Mouse (Mus musculus): ENCODE measurements at regions not wholly inside any gene's neighbourhood (a gene's known extent, or its start where the extent isn't known, plus 50 kb on each side); places are given as distances from the start of the nearest gene placed in this dataset.

DNA sequence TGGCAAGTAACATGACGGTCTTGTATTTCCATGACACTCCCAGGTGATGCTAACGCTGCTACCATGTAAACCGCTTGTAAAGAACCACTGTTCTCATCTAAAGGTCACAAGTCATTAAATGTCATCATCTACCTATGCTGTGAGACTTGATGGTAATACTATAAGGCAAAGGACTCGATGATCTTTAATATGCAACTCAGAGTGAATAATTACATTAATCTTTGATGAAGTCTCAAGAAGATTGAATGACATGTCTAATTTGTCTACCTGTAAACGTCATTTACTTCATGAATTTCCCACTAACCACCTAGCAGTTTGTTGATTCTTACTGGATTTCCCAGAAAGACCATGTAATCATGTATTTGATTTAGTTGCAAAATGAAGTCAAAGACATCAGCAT is 143.5 kb upstream of the Cblb start:
- Histone ChIP-seq H3K4me3 (ENCODE audit: low read depth, low read length) (no peak overlapping the region), H3K9me3 (ENCODE audit: control insufficient read depth) (no peaks in the 10 kb centered on the region), H3K4me2 (replicated peaks; ENCODE audit: low read depth) (no peak overlapping the region), H3K27me3 (replicated peaks; ENCODE audit: control insufficient read depth, insufficient read depth, low read length) (no peaks in the 10 kb centered on the region), H3K36me3 (ENCODE audit: control insufficient read depth, insufficient read depth) (no peaks in the 10 kb centered on the region), H3K27ac (ENCODE audit: low read depth, low read length) (no peak overlapping the region), H3K9ac (ENCODE audit: low read depth, low read length) (no peak overlapping the region), H3K4me1 (replicated peaks; ENCODE audit: control insufficient read depth, insufficient read depth, low read length) (no peaks in the 10 kb centered on the region)
- no peak for TF ChIP-seq CTCF (IDR thresholded peaks at IDR 0.05; ENCODE audit: low read depth)
- WGBS, result 85% methylated on average over 5 of the region's 5 CpGs
- no peak for ATAC-seq

DNA sequence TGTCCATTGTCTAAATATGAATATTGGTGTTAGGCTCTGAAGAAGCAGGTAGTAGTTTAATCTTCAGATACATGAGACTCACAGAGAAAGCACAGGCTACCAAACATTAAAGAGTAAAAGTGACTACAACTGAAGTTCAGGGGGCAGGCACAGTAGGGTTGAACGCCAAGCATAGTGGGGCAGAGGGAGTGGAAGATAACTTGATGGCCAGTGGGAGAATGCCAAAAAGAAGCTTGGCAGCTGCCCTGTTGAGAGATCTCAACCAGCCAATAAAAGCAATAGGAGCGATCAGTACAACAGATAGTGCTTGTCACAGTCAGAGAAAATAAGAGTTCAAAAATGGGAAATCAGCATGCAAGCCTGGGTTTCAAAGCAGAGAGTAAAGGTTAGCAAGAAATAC is 125.4 kb upstream of the Cblb start:
- Histone ChIP-seq H3K27ac (ENCODE audit: low read depth, low read length) (no peak overlapping the region), H3K9me3 (ENCODE audit: control insufficient read depth) (no peaks in the 10 kb centered on the region), H3K36me3 (ENCODE audit: control insufficient read depth, insufficient read depth) (no peaks in the 10 kb centered on the region), H3K4me2 (replicated peaks; ENCODE audit: low read depth) (no peak overlapping the region), H3K4me1 (replicated peaks; ENCODE audit: control insufficient read depth, insufficient read depth, low read length) (no peaks in the 10 kb centered on the region), H3K27me3 (replicated peaks; ENCODE audit: control insufficient read depth, insufficient read depth, low read length) (no peaks in the 10 kb centered on the region), H3K9ac (ENCODE audit: low read depth, low read length) (no peak overlapping the region), H3K4me3 (ENCODE audit: low read depth, low read length) (no peak overlapping the region)
- 84% methylated on average over 2 of the region's 2 CpGs for WGBS
- no peak for ATAC-seq
- TF ChIP-seq CTCF (IDR thresholded peaks at IDR 0.05; ENCODE audit: low read depth), result no peak

DNA sequence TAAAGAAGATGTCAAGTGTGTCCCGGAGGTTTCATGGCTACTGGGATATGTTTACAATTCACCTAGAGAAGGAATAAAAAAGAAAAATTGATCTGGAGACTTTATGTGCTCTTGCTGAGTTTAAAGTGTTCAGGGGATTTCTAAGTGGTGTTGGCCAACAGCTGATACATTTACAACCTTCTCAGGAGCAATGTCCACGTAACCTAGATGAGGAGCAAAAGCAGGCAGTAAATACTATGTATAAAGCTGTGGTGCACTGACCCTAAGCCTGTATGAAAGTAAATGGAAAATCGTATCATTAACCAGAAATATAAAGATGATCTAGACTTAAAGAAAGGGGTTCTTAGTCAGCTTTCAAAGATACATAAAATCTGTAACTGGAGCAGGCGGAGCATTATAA is 124.3 kb upstream of the Cblb start:
- Histone ChIP-seq H3K4me3 (ENCODE audit: low read depth, low read length) (no peak overlapping the region), H3K27ac (ENCODE audit: low read depth, low read length) (no peak overlapping the region), H3K9me3 (ENCODE audit: control insufficient read depth) (no peaks in the 10 kb centered on the region), H3K4me2 (replicated peaks; ENCODE audit: low read depth) (no peak overlapping the region), H3K9ac (ENCODE audit: low read depth, low read length) (no peak overlapping the region), H3K4me1 (replicated peaks; ENCODE audit: control insufficient read depth, insufficient read depth, low read length) (no peaks in the 10 kb centered on the region), H3K27me3 (replicated peaks; ENCODE audit: control insufficient read depth, insufficient read depth, low read length) (no peaks in the 10 kb centered on the region), H3K36me3 (ENCODE audit: control insufficient read depth, insufficient read depth) (no peaks in the 10 kb centered on the region)
- WGBS, result 60% methylated on average over 4 of the region's 4 CpGs
- no peak for TF ChIP-seq CTCF (IDR thresholded peaks at IDR 0.05; ENCODE audit: low read depth)
- peak; percentile 74 for ATAC-seq

DNA sequence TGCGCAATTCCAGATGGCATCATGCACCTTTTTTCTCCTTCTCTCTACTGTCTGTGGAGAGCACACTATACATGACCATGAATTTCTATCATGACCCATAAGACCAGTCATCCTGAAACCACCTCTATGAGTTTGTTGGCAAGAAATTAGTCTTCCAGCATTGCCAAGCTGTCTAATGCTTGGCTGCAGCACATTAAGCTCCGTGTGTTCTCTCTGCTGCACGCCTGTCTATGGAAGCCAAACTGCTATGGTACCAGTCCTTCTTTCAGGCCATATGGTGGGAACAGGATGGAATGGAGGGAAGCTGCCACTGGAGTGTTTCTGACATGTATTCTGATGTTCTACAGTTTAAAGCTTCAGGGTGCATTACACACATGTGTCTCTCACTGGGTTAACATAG is 121.0 kb upstream of the Cblb start:
- H3K4me2 ChIP-seq (replicated peaks; ENCODE audit: low read depth), result no peak overlapping the region
- no peaks in the 10 kb centered on the region for H3K9me3 ChIP-seq (ENCODE audit: control insufficient read depth)
- TF ChIP-seq CTCF (IDR thresholded peaks at IDR 0.05; ENCODE audit: low read depth), result no peak
- WGBS, result 88% methylated on average over 3 of the region's 3 CpGs
- no peak overlapping the region for H3K4me3 ChIP-seq (ENCODE audit: low read depth, low read length)
- no peak for ATAC-seq
- no peaks in the 10 kb centered on the region for H3K4me1 ChIP-seq (replicated peaks; ENCODE audit: control insufficient read depth, insufficient read depth, low read length)
- no peak overlapping the region for H3K9ac ChIP-seq (ENCODE audit: low read depth, low read length)
- no peaks in the 10 kb centered on the region for H3K27me3 ChIP-seq (replicated peaks; ENCODE audit: control insufficient read depth, insufficient read depth, low read length)
- H3K36me3 ChIP-seq (ENCODE audit: control insufficient read depth, insufficient read depth), result no peaks in the 10 kb centered on the region
- H3K27ac ChIP-seq (ENCODE audit: low read depth, low read length), result no peak overlapping the region

DNA sequence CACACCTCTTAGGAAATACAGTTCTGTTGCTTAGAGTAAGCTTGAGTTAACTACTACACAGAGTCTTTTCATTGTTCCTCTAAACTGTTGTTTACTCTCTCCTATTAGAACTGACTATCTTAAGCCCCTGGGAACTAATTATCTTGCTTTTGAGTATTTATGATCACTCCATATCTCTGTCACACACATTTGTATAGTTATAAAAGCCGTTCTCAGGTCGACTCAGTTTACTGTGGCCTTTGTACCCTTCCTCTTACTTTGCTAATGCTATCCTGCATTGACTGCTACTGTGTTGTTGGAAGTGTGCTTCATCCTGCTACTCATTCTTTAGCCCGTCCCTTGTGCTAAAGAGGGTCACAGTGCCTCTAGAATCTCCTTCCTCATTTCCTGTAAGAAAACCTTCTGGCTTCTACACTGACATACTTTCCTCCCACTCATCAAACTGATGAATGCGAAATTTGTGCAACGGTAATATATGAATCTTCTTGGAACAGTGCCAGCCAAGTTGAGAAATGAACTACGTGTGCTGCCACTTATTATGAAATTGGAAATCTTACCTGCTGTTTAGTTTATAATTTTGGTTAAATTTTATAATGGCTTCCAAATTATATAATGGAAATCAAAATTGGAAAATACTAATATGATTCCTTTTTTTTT is 119.8 kb upstream of the Cblb start:
- Histone ChIP-seq H3K27me3 (replicated peaks; ENCODE audit: control insufficient read depth, insufficient read depth, low read length) (no peaks in the 10 kb centered on the region), H3K4me1 (replicated peaks; ENCODE audit: control insufficient read depth, insufficient read depth, low read length) (no peaks in the 10 kb centered on the region), H3K4me3 (ENCODE audit: low read depth, low read length) (no peak overlapping the region), H3K9ac (ENCODE audit: low read depth, low read length) (no peak overlapping the region), H3K36me3 (ENCODE audit: control insufficient read depth, insufficient read depth) (no peaks in the 10 kb centered on the region), H3K27ac (ENCODE audit: low read depth, low read length) (no peak overlapping the region), H3K9me3 (ENCODE audit: control insufficient read depth) (no peaks in the 10 kb centered on the region), H3K4me2 (replicated peaks; ENCODE audit: low read depth) (peak overlapping the region; percentile 18; the same call in 1 of the 2 replicates)
- no peak for TF ChIP-seq CTCF (IDR thresholded peaks at IDR 0.05; ENCODE audit: low read depth)
- WGBS, result 29% methylated on average over 6 of the region's 6 CpGs
- ATAC-seq, result peak; percentile 89

DNA sequence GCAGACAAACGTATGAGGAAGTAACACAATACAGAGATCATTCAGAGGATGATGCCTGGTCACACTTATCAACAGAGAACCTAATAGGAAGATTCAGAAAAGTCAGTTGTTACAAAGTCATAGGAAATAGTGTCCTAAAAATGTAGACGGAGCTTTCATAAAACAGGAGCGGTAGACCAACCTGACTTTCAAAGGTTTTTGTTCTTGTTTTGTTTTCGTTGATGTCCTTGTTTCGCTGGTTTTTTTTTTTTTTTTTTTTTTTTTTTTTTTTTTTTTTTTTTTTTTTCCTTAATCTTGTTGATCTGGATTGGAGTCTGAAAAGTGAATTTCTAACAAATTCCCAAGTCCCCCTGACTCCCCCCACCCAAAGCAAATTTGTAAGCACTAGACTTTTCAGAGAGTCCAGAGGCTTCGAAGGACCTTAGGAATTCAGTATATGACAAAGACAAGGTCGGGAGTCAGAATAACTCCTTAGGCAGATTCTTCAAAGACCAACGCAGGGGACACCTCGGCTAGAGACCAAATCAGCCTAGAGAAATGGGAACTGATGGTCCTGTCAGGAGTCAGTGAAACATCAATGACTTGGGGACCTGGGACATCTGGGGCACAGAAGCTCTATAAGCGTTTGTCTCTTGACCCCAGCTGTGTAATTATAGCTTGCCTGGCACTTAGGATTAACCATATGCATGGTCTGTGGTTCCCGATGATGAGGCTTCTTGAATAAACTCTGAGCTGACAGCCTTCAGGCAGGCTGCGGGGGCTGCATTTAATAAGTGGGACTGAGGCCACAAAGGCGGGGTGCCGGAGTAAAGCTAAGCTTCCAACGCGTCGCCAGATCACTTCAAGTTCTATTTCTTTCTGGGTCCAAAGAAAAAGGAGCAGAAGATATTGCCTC is 115.7 kb upstream of the Cblb start:
- no peak for TF ChIP-seq CTCF (IDR thresholded peaks at IDR 0.05; ENCODE audit: low read depth)
- 80% methylated on average over 17 of the region's 17 CpGs for WGBS
- H3K27ac ChIP-seq (ENCODE audit: low read depth, low read length), result no peak overlapping the region

More for the DNA sequence above, 115.7 kb upstream of the Cblb start:
- Histone ChIP-seq H3K4me3 (ENCODE audit: low read depth, low read length) (no peak overlapping the region), H3K9ac (ENCODE audit: low read depth, low read length) (no peak overlapping the region), H3K27me3 (replicated peaks; ENCODE audit: control insufficient read depth, insufficient read depth, low read length) (no peaks in the 10 kb centered on the region), H3K4me2 (replicated peaks; ENCODE audit: low read depth) (no peak overlapping the region), H3K4me1 (replicated peaks; ENCODE audit: control insufficient read depth, insufficient read depth, low read length) (no peaks in the 10 kb centered on the region), H3K9me3 (ENCODE audit: control insufficient read depth) (no peaks in the 10 kb centered on the region), H3K36me3 (ENCODE audit: control insufficient read depth, insufficient read depth) (no peaks in the 10 kb centered on the region)
- ATAC-seq, result no peak

Data from intestine, postnatal 0 days (tissue).